Mouse (Mus musculus) adrenal gland, adult 18-20 months (tissue): ENCODE results near the gene Dnajb2. TPM values are rescaled to one million over a fixed set of nuclear protein-coding genes. Genes with fewer than 3 reads are reported as not detected.
"Not testable (repeated sequence)": the region's sequence is repeated elsewhere in the genome, so short reads cannot be mapped to it uniquely, and the experiment has no call there.

ENCODE experiments used
- DNase-seq, 2 experiments: peaks; one replicate each; pipeline ENCODE4 v3.0.0; 2021 to 2022; ENCODE audit warnings: low spot score in 2 of 2
- total RNA-seq, 2 experiments: library from RNA; stranded (reverse); gene quantifications; 1 replicate in 1 of 2; 2 replicates in 1 of 2; pipeline ENCODE4 v1.2.3; 2021

Gene Dnajb2
- total RNA-seq, 2 experiments from 2014 or later: 118 to 204 TPM

DNA sequence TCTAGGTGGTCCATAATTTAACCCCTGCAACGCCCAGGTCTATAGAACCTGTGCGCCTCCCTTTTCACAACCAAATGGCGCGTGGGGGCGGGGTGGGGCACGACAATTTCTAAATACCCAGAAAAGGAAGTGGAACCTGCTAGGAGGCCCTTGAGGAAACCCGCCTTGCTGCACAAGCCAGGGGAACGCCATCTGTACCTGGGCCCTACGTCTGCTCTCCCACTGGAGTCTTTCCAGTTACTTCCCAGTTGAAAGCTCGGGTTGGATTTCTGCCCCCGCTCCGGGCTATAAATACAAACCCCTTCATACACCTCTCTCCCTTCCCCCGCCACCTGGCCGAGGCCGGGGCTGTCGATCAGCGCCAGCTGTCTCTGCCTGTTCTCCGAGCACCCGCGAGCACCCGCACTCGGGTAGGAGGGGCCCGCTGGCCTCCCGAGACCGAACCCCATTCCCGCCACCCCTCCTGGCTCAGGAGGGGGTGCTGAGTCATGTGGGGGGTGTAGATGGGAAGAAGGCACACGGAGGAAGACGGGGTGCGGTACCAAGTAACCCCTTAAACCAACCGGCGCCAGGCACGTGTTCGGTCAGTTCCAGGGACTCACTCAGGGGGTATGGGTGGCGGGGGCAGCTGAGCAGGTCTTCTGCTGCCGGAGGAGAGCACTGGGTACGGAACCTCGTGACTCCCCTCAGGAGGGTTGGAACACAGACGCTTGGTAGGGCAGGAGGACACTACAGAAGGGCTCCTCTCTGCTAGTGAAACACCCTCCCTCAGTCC lies 17.8 kb upstream of the Dnajb2 start:
- peak; percentile 42 to 52 for DNase-seq

- peak; percentile 87 to 92 for DNase-seq
These were observed 17.1 kb upstream of the Dnajb2 start for GRCm38 (mm10) chr1:75219078-75219477.

GRCm38 (mm10) chr1:75219531-75219930 lies 16.7 kb upstream of the Dnajb2 start, which contains the start of gene Tuba4a:
Tuba4a (minus strand) TSS chr1:75219865.
- peak in 1 of 2 experiments; percentile 44 for DNase-seq

DNA sequence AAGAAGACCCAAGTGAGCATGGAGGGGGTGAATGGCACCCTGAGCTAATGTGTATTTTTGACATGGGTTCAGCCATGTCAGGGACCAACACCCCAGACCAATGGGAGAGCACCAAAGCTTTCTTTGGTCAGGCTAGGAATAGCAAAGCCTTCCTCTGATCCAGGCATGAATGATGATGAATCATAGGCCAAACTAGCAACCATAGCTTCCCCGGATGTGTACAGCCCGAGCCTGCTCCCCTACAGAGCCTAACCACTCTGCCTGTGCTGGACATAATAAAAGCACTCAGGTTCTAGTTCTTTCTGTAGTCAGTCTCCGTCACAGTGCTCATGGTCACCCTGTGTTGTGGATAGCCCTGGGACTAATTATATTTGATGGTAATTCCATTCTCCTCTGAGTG lies 14.7 kb upstream of the Dnajb2 start:
- no peak for DNase-seq

- no peak for DNase-seq
These were observed 13.3 kb upstream of the Dnajb2 start for GRCm38 (mm10) chr1:75222926-75223325.

GRCm38 (mm10) chr1:75223532-75223931 lies 12.7 kb upstream of the Dnajb2 start:
- no peak for DNase-seq

GRCm38 (mm10) chr1:75225473-75225872 lies 10.7 kb upstream of the Dnajb2 start:
- DNase-seq: no peak

GRCm38 (mm10) chr1:75226138-75226537 lies 10.1 kb upstream of the Dnajb2 start:
- DNase-seq: no peak

- DNase-seq: no peak
These were observed 8.6 kb upstream of the Dnajb2 start for GRCm38 (mm10) chr1:75227653-75228052.

GRCm38 (mm10) chr1:75229158-75229557 lies 7.0 kb upstream of the Dnajb2 start:
- no peak for DNase-seq

DNA sequence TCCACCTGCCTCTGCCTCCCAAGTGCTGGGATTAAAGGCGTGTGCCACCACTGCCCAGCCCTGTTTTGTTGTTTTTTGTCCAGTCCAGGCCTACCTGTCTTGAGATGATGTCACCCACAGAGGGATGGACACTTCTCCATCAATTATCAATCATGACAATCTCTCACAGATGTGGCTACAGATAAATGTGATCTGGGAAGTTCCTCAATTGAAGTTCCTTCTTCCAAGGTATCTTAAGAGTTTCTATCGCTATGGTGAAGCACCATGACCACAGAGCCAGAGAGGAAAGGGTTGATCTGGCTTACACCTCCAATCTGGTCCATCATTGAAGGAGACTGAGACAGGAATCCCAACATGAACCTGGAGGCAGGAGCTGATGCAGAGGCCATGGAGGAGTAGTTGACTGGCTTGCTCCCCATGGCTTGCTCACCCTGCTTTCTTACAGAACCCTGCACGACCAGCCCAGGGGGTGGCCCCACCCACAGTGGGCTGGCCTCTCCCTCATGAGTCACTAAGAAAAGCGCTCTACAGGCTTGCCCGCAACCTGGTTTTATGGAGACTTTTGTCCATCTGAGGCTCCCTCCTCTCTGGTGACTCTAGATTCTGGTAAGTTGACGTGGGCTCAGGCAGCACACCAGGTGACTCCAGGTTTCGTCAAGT lies 5.7 kb upstream of the Dnajb2 start:
- DNase-seq: no peak

DNA sequence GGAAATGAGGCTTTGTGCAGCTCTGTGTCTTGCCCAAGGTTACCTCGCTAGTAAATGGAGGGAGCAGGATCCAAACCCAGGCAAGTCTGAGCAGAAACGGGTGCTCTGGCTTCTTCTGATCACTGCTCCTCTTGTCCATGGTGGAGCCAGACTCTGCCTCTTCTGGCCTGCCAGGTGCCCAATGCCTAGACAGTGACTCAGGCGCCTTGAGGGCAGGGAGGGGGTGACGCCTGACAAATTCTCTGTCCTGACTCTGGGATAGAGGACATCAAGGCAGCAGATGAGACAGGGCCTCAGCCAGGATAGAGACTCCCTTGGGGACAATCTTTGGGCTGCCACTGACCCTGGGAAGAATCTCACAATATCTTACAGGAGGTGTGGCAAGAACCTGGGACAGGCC lies 5.0 kb upstream of the Dnajb2 start:
- DNase-seq: no peak

GRCm38 (mm10) chr1:75231664-75232152 lies 4.5 kb upstream of the Dnajb2 start, which contains the start of gene A630095N17Rik:
A630095N17Rik (minus strand) TSS chr1:75232102.
- no peak for DNase-seq

DNA sequence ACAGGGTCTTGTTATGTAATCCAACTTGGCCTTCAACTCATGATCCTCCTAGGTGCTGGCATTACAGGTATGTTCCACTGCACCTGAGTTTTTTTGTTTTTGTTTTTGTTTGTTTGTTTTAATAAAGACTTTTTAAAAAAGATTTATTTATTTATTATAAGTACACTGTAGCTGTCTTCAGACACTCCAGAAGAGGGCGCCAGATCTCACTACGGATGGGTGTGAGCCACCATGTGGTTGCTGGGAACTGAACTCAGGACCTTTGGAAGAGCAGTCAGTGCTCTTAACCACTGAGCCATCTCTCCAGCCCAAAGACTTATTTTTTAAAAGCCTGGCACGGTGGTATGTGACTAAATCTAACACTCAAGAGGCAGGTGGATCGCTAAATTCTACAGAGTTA lies 3.7 kb upstream of the Dnajb2 start:
- not testable (repeated sequence) for DNase-seq

DNA sequence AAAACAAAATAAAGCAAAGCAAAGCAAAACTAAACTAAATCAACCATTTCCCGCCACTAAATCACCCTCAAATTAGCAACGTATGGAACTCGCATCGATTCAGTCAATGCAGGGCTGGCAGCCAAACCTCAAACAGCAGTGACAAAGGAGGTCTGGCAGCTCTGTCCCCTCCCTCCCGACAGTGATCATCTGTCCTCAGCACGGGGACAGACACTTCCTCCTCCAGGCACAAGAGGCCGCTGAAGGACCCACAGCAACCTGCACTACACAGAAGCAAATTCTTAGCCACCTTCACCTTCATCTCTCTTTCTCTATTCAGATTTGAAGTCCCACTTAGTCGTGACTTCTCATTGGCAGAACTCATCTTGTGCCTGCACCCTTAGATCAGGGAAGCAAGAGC lies 1.6 kb upstream of the Dnajb2 start:
- peak in 1 of 2 experiments; percentile 52 for DNase-seq

DNA sequence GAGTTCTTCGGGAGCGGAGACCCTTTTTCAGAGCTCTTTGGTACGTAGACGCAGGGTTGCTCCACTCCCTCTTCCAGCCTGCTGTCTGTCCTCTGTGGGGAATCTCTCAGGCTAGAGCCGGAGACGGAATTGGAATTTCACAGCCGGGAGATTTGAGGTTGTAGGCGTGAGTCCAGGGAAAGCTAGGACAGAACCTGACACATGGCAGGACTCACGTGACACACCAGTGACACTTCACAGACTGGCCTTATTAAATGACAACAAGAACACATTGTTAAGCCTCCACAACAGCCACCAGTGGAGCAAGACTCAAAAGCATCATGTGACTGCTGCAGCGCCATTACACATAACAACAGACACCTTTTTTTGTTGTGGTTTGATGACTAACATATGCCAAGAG lies 3.4 kb downstream of the Dnajb2 start:
- no peak for DNase-seq

DNA sequence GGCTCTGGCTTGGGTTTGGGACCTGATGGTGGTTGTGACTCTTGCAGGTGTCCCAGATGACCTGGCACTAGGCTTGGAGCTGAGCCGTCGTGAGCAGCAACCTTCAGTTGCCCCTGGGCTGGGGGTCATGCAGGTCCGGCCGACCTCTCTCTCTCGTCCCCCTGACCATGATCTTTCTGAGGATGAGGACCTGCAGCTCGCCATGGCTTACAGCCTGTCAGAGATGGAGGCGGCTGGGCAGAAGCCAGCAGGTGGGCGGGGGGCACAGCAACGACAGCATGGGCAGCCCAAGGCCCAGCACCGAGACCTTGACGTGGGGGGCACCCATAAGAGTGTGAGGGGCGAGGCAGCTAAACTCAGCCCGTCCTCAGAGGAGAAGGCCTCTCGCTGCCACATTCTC lies 7.2 kb downstream of the Dnajb2 start:
- DNase-seq: no peak

DNA sequence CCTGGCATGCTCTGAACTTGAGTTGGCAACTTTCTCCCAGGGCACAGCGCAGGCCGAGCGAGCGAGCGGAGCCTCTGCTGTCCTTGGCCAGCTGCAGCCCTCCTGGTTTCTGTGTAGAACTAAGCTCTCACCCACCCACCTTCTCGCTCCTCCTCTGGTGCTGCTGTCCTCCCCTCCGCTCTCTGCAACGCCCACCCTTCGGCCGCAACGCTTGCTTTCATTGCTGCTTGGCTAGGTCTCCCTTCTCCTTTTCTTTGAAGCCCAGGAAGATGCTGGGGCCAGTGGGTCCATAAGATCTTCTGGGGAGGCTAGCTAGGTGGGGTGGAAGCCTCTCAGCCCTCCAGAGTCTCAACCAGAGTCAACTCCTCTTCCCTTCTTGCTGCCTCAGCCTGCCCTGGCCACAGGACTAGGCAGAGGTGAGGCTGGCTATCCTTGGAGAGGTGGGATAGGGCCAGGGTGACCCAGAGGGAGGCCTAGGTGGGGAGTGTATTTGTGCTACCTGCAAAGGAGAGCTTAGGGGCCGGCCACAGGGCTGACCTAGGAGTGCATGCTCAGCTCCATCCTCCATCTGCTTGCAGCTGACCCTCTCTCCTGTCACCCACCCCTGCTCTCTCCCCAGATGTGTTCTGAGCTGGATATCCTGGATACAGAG lies 8.1 kb downstream of the Dnajb2 start:
- DNase-seq: no peak

GRCm38 (mm10) chr1:75244836-75245235 lies 8.6 kb downstream of the Dnajb2 start:
- no peak for DNase-seq

DNA sequence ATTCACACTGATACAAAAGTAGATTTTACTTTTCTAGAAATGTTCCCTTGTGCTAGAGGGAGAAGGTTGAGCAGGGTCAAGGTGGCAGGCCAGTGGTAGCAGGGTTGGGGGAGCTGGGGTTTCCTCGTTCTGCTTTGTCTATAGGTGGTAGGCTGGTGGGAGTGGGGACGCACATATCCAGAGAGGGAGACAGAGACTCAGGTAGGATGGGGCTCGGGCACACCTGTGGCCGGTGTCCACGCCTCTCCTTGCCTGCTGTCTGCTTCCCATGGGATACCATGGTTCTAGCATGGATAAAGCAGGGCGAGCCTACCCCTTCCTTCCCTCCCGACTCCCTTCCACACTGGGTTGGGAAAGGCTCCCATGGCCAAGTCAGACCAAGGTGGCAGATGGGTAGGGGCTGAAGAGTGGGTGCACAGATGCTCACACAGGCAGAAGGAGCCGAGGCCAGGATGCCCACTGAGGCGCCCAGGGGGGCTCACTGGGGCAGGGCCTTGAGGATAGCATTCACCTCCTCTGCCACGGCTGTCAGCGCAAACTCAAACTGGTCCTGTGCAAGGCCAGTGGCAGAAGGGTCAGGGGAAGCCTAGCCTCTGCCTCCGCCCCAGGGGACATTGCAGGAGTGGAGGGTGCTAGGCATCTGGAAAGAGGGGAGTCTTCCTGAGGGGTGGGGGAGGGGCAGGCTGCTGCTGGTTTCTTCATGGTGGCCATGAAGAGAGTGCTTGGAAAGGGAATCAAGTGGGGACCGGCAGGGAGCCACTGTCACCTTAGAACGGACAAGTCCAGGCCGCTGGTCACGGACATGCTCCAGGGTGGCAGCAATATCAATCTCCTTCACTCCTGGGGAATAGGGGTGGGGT lies 11.1 kb downstream of the Dnajb2 start:
- DNase-seq: no peak
